Mouse (Mus musculus): ENCODE results near the gene Rpl23. TPM values are rescaled to one million over a fixed set of nuclear protein-coding genes. Genes with fewer than 3 reads are reported as not detected.
A peak's percentile ranks its signal among the peaks of the same experiment; 100 is the strongest.

Rpl23 gene
- total and polyA plus RNA-seq, 2 experiments from 2014 or later: 310 to 346 TPM

DNA sequence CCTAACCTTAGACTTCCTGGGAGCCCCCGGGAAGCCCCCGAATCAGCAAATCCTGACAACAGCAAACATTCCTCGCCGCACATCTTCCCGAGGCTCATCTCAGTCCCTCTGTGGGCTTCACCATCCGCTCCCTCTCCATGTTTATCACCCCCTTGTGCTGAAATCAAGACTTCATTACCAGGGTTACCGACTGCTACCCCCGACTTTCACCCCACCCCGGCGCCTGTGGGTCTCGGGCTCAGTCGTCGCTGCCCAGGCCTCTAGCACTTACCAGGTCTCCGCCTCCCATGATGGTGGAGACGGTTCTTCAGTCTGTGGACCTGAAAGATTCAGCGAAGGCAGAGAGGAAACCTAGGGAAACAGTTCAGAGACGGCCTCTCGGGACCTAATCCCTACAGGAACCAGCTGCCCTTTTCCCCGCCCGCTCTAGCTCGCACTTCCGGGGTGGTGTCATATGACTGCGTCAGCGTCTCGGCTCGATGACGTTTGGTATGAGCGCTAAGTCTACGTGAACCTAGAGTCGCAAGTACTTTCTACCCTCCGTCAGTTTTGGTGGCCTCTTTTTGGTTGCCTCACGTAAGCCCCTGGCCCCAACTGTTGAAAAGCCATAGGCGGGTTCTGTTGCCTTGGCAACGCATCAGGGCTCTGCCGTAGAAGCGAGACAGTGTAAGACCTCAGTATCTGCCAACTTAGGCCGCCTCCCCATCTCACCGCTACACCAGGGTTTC lies 15.9 kb downstream of the Rpl23 start, which contains the start of gene Cwc25:
Gene Cwc25, minus strand, starts transcription at position 403 of the 728 bp plus-strand sequence.
- 0 out of 2 replicates have a peak, but pooled peaks cover 11% of the 10 kb centered on the region for H3K4me1 ChIP-seq (ENCODE audit: insufficient read depth)
- DNase-seq (peak; percentile 99), ATAC-seq (peak; percentile 99)
- WGBS: under 1% methylated on average over 38 of the region's 38 CpGs
- peak within 1 kb of the TSS; percentile 91 for H3K27ac ChIP-seq (ENCODE audit: low read depth, low read length)
- peak within 1 kb of the TSS; percentile 92 for H3K4me3 ChIP-seq (ENCODE audit: low read depth, low read length)
- H3K27me3 ChIP-seq (ENCODE audit: insufficient read depth, low read length): no peaks in the 10 kb centered on the region
- peak within 1 kb of the TSS; percentile 81 for H3K4me2 ChIP-seq (ENCODE audit: low read depth)
- peaks cover 18% of the 10 kb centered on the region for H3K36me3 ChIP-seq (ENCODE audit: insufficient read depth)
- peak within 1 kb of the TSS; percentile 93 for H3K9ac ChIP-seq
- peak; percentile 24 for TF ChIP-seq CTCF (IDR thresholded peaks at IDR 0.05; ENCODE audit: low read depth)
- H3K9me3 ChIP-seq (ENCODE audit: low read length): no peaks in the 10 kb centered on the region

DNA sequence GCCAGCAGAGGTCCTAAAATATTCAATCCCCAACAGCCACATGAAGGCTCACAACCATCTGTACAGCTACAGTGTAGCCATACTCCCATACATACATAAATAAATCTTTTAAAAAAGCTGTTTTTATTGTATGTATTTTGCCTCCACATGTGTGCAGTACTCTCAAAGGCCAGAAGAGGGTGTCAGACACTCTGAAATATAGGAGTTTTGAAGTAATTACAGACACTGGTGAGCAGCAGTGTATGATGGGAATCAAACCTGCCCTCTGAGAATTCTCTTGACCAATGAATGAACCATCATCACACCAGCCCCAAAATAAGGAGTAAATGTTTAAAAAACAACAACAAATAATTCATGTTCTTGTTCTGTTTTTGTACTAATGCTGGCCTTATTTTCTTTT lies 20.6 kb downstream of the Rpl23 start:
- no peak overlapping the region for H3K4me3 ChIP-seq (ENCODE audit: low read depth, low read length)
- peaks cover 53% of the 10 kb centered on the region for H3K36me3 ChIP-seq (ENCODE audit: insufficient read depth)
- H3K27ac ChIP-seq (ENCODE audit: low read depth, low read length): no peak overlapping the region
- TF ChIP-seq CTCF (IDR thresholded peaks at IDR 0.05; ENCODE audit: low read depth): peak; percentile 33
- DNase-seq (no peak), ATAC-seq (no peak)
- no peak overlapping the region for H3K9ac ChIP-seq
- no peaks in the 10 kb centered on the region for H3K27me3 ChIP-seq (ENCODE audit: insufficient read depth, low read length)
- 0 out of 2 replicates have a peak, but pooled peaks cover 11% of the 10 kb centered on the region for H3K4me1 ChIP-seq (ENCODE audit: insufficient read depth)
- no peak overlapping the region for H3K4me2 ChIP-seq (ENCODE audit: low read depth)
- H3K9me3 ChIP-seq (ENCODE audit: low read length): no peaks in the 10 kb centered on the region

GRCm38 (mm10) chr11:97758942-97759341 lies 23.3 kb downstream of the Rpl23 start:
- Histone ChIP-seq H3K4me3 (ENCODE audit: low read depth, low read length) (no peak overlapping the region), H3K4me1 (ENCODE audit: insufficient read depth) (no peaks in the 10 kb centered on the region), H3K27ac (ENCODE audit: low read depth, low read length) (no peak overlapping the region), H3K9ac (no peak overlapping the region), H3K36me3 (ENCODE audit: insufficient read depth) (peaks cover 70% of the 10 kb centered on the region), H3K27me3 (ENCODE audit: insufficient read depth, low read length) (no peaks in the 10 kb centered on the region), H3K4me2 (ENCODE audit: low read depth) (no peak overlapping the region), H3K9me3 (ENCODE audit: low read length) (no peaks in the 10 kb centered on the region)
- DNase-seq (no peak), ATAC-seq (no peak)
- TF ChIP-seq CTCF (IDR thresholded peaks at IDR 0.05; ENCODE audit: low read depth): no peak
- WGBS: 90% methylated on average over 6 of the region's 6 CpGs

GRCm38 (mm10) chr11:97758125-97758524 lies 24.1 kb downstream of the Rpl23 start:
- TF ChIP-seq CTCF (IDR thresholded peaks at IDR 0.05; ENCODE audit: low read depth): no peak
- Histone ChIP-seq H3K4me2 (ENCODE audit: low read depth) (no peak overlapping the region), H3K4me3 (ENCODE audit: low read depth, low read length) (no peak overlapping the region), H3K27me3 (ENCODE audit: insufficient read depth, low read length) (no peaks in the 10 kb centered on the region), H3K27ac (ENCODE audit: low read depth, low read length) (no peak overlapping the region), H3K9ac (no peak overlapping the region), H3K36me3 (ENCODE audit: insufficient read depth) (peaks cover 77% of the 10 kb centered on the region), H3K4me1 (ENCODE audit: insufficient read depth) (no peaks in the 10 kb centered on the region), H3K9me3 (ENCODE audit: low read length) (no peaks in the 10 kb centered on the region)
- DNase-seq (no peak), ATAC-seq (no peak)
- WGBS: 89% methylated on average over 1 of the region's 1 CpGs

DNA sequence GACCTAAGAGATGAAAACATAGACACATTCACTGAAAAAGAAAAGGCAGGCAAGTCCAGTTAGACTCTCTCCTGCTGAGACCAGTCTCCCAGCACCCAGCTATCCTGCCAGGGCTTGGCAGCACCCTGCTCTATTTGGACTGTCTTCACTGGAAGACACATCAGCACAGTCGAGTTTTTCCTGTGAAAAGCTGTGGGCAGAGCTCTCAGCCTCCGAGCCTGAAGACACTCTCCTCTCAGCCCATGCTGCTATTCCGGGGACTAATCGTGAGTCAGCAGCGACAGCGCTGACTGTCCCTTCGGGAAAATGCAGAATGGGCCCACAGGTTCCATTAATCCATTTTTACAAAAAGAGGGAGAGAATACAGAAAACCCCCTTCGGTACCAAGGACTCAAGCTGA lies 29.0 kb downstream of the Rpl23 start:
- TF ChIP-seq CTCF (IDR thresholded peaks at IDR 0.05; ENCODE audit: low read depth): no peak
- Histone ChIP-seq H3K27ac (ENCODE audit: low read depth, low read length) (no peak overlapping the region), H3K36me3 (ENCODE audit: insufficient read depth) (peaks cover 72% of the 10 kb centered on the region), H3K27me3 (ENCODE audit: insufficient read depth, low read length) (no peaks in the 10 kb centered on the region), H3K4me2 (ENCODE audit: low read depth) (no peak overlapping the region), H3K9ac (no peak overlapping the region), H3K4me3 (ENCODE audit: low read depth, low read length) (no peak overlapping the region), H3K4me1 (ENCODE audit: insufficient read depth) (no peaks in the 10 kb centered on the region), H3K9me3 (ENCODE audit: low read length) (no peaks in the 10 kb centered on the region)
- ATAC-seq (no peak), DNase-seq (no peak)
- 92% methylated on average over 8 of the region's 8 CpGs for WGBS

DNA sequence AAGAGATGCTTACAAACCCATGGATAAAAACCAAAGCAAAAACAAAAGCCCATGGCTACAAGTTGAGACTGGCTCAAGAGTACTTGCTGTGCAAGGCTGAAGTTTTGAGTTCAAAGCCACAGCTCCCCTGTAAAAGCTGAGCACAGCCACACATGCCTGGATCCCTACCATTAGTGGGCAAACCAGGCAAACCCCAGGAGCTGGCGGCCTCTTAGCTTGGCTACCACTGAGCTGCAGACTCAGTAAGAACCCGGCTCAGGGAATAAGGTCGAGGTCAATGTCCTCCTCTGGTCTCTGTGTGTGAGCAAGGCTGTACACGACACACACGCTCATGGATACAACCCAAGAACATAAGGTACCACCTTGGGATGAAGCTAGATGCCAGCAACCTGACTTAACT lies 33.7 kb downstream of the Rpl23 start:
- H3K9me3 ChIP-seq (ENCODE audit: low read length): no peaks in the 10 kb centered on the region
- no peak overlapping the region for H3K4me2 ChIP-seq (ENCODE audit: low read depth)
- no peak for ATAC-seq
- WGBS: 94% methylated on average over 5 of the region's 5 CpGs
- H3K27ac ChIP-seq (ENCODE audit: low read depth, low read length): no peak overlapping the region
- TF ChIP-seq CTCF (IDR thresholded peaks at IDR 0.05; ENCODE audit: low read depth): no peak
- H3K36me3 ChIP-seq (ENCODE audit: insufficient read depth): peaks cover 51% of the 10 kb centered on the region
- no peaks in the 10 kb centered on the region for H3K27me3 ChIP-seq (ENCODE audit: insufficient read depth, low read length)
- peaks cover 3% of the 10 kb centered on the region; the same call in 1 of the 2 replicates for H3K4me1 ChIP-seq (ENCODE audit: insufficient read depth)
- H3K9ac ChIP-seq: no peak overlapping the region
- DNase-seq: no peak
- no peak overlapping the region for H3K4me3 ChIP-seq (ENCODE audit: low read depth, low read length)

GRCm38 (mm10) chr11:97747773-97748172 lies 34.5 kb downstream of the Rpl23 start:
- peaks cover 11% of the 10 kb centered on the region for H3K4me1 ChIP-seq (ENCODE audit: insufficient read depth)
- ATAC-seq (no peak), DNase-seq (no peak)
- H3K27ac ChIP-seq (ENCODE audit: low read depth, low read length): no peak overlapping the region
- TF ChIP-seq CTCF (IDR thresholded peaks at IDR 0.05; ENCODE audit: low read depth): no peak
- H3K4me3 ChIP-seq (ENCODE audit: low read depth, low read length): no peak overlapping the region
- no peak overlapping the region for H3K4me2 ChIP-seq (ENCODE audit: low read depth)
- WGBS: 91% methylated on average over 8 of the region's 8 CpGs
- H3K9me3 ChIP-seq (ENCODE audit: low read length): no peaks in the 10 kb centered on the region
- peaks cover 43% of the 10 kb centered on the region for H3K36me3 ChIP-seq (ENCODE audit: insufficient read depth)
- H3K9ac ChIP-seq: no peak overlapping the region
- no peaks in the 10 kb centered on the region for H3K27me3 ChIP-seq (ENCODE audit: insufficient read depth, low read length)
